17 mouse cellular contexts compared by ENCODE assay signal in the genomic region with DNA sequence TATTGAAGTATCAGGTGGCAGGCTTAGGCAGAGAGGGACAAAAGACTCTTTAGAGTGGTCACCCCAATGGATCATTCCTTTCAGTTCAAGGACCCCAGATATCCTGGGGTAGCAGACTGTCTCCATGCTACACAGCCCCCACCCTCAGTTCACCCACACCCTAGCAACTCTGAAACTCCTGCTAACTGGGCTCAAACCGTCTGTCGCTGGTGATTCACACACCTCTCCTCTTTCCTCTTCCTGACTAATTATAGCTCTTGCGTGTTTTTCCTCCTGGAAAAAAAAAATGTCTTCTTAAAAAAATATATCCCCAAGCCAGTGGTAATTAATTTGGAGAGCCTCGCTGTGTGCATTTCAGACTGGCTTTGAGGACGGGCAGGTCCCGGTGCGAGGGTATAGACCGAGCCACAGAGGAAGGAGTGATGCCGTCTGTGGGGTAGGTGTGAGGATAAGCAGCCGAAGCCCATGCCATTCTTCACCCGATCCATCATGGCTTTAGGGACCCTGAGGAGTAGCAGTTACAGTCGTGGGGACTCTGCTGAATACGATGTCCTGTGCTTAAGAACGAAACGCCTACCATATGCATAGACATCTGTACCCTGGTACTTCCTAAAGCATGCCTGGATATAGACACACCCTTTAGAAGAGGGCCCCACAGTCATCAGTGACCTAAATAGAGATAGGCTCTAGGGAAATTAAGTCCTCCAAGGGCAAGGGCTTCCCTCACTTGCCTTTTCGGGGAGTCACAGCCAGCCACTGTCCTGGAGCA. TPM values are rescaled to one million over a fixed set of nuclear protein-coding genes. Genes with fewer than 3 reads are reported as not detected.
DNase-seq lines count a peak whose midpoint lies in the region; ATAC-seq lines count a peak whose summit lies in the region.
"Had no signal": no experiment of that assay in that cellular context is flagged by ENCODE, and none has a peak within 500 bp of the region (broad histone marks: within the 10 kb centered on the region; RNA-seq: fewer than 3 reads in every experiment).

No protein-coding gene starts in this region.

- H3K27ac ChIP-seq in liver, embryonic 16.5 days (ENCODE audit: low read length) = peak overlapping the region; percentile 23
- H3K27ac ChIP-seq: hindbrain, embryonic 10.5 days; limb, embryonic 13.5 days; stomach, embryonic 15.5 days had no signal

- no peaks in the 10 kb centered on the region for H3K27me3 ChIP-seq in liver, embryonic 16.5 days (ENCODE audit: control insufficient read depth, insufficient read depth, low read depth, low read length)
- H3K27me3 ChIP-seq: limb, embryonic 13.5 days; stomach, embryonic 15.5 days had no signal

- H3K9me3 ChIP-seq in liver, embryonic 16.5 days (replicated peaks; ENCODE audit: control insufficient read depth, low read length) = no peaks in the 10 kb centered on the region
- H3K9me3 ChIP-seq: G1E; hindbrain, embryonic 10.5 days; limb, embryonic 13.5 days; stomach, embryonic 15.5 days had no signal

- H3K9ac ChIP-seq in liver, embryonic 16.5 days (ENCODE audit: low read depth, low read length) = 0 out of 2 replicates have a peak overlapping the region, but pooled peaks have one; percentile 6
- H3K9ac ChIP-seq: limb, embryonic 13.5 days; stomach, embryonic 15.5 days had no signal

- peaks cover 53% of the 10 kb centered on the region for H3K4me1 ChIP-seq in liver, embryonic 16.5 days (ENCODE audit: control insufficient read depth, low read depth, low read length)

- 69% methylated on average over 16 of the region's 16 CpGs for WGBS in liver, embryonic 16.5 days (ENCODE audit: insufficient replicate concordance)

- H3K4me3 ChIP-seq in liver, embryonic 16.5 days (ENCODE audit: low read depth, low read length) = no peak overlapping the region
- H3K4me3 ChIP-seq: hindbrain, embryonic 10.5 days; limb, embryonic 13.5 days; stomach, embryonic 15.5 days had no signal

- no peak for ATAC-seq in liver, embryonic 16.5 days (ENCODE audit: low read depth)
- ATAC-seq: lung, postnatal 0 days; midbrain, embryonic 16.5 days had no signal

- H3K36me3 ChIP-seq in liver, embryonic 16.5 days (ENCODE audit: control insufficient read depth, insufficient read depth) = no peaks in the 10 kb centered on the region
- H3K36me3 ChIP-seq: G1E; hindbrain, embryonic 10.5 days; limb, embryonic 13.5 days; stomach, embryonic 15.5 days had no signal

- DNase-seq in layer of hippocampus, adult 9-11 months = peak; percentile 79
- no peak for DNase-seq in layer of hippocampus, postnatal 14 days (ENCODE audit: low spot score in 2 of 2)
- DNase-seq in right cerebral cortex, adult 18-20 months = peak; percentile 80
- DNase-seq in right cerebral cortex, postnatal 14 days = no peak
- no peak for DNase-seq in gastrocnemius, adult 18-20 months (ENCODE audit: low spot score)
- no peak for DNase-seq in spleen, postnatal 36 days (ENCODE audit: low spot score in 2 of 2)
- DNase-seq: cerebellum, adult 9-10 months; kidney, adult 18-20 months; kidney, postnatal 10 days; spleen, adult 18-20 months had no signal

- H3K4me2 ChIP-seq in liver, embryonic 16.5 days (ENCODE audit: low read depth, low read length) = no peak overlapping the region
- H3K4me2 ChIP-seq: limb, embryonic 13.5 days; stomach, embryonic 15.5 days had no signal

RNA-seq across cellular contexts. Expression of gene Rpl29, which starts 26.5 kb away (rescaled TPM):
- 100 to 1,000 TPM; 295 to 325 TPM for total RNA-seq in layer of hippocampus, postnatal 14 days (2021)
- 452 and 501 TPM in 2 replicates for polyA plus RNA-seq in liver, embryonic 16.5 days (2015; fragmentation: Nextera tagmentation; extraction: Ambion mirVana)
- total RNA-seq in gastrocnemius, adult 18-20 months (2021) = 100 to 1,000 TPM; 280 to 298 TPM

RNA-seq across cellular contexts. Expression of gene Dusp7, which starts 34.4 kb away (rescaled TPM):
- total RNA-seq in layer of hippocampus, postnatal 14 days (2021) = 10 to 100 TPM; 65.2 to 70.3 TPM
- polyA plus RNA-seq in liver, embryonic 16.5 days (2015; fragmentation: Nextera tagmentation; extraction: Ambion mirVana) = 2.1 and 2.7 TPM in 2 replicates
- 10 to 100 TPM; 15.3 to 27.6 TPM for total RNA-seq in gastrocnemius, adult 18-20 months (2021)

RNA-seq across cellular contexts. Expression of gene Acy1, which starts 35.3 kb away (rescaled TPM):
- total RNA-seq in layer of hippocampus, postnatal 14 days (2021) = 10 to 100 TPM; 10.3 to 11.5 TPM
- 34.3 and 36.5 TPM in 2 replicates for polyA plus RNA-seq in liver, embryonic 16.5 days (2015; fragmentation: Nextera tagmentation; extraction: Ambion mirVana)
- 10 to 100 TPM; 10.0 to 13.0 TPM for total RNA-seq in gastrocnemius, adult 18-20 months (2021)

RNA-seq across cellular contexts. Expression of gene Abhd14b, which starts 44.5 kb away (rescaled TPM):
- total RNA-seq in layer of hippocampus, postnatal 14 days (2021) = 10 to 100 TPM in 1 of 2 experiments, 1 to 10 TPM in 1; 9.6 to 12.4 TPM
- polyA plus RNA-seq in liver, embryonic 16.5 days (2015; fragmentation: Nextera tagmentation; extraction: Ambion mirVana) = 31.3 and 37.5 TPM in 2 replicates
- total RNA-seq in gastrocnemius, adult 18-20 months (2021) = 1 to 10 TPM; 4.0 to 4.1 TPM

RNA-seq across cellular contexts. Expression of gene Abhd14a, which starts 44.7 kb away (rescaled TPM):
- 10 to 100 TPM; 40.9 to 41.8 TPM for total RNA-seq in layer of hippocampus, postnatal 14 days (2021)
- polyA plus RNA-seq in liver, embryonic 16.5 days (2015; fragmentation: Nextera tagmentation; extraction: Ambion mirVana) = 17.2 and 18.8 TPM in 2 replicates
- 10 to 100 TPM; 16.9 to 17.0 TPM for total RNA-seq in gastrocnemius, adult 18-20 months (2021)

Comparison
In these comparisons a context has a peak if more than half of its experiments do, and no peak if none do; other contexts are left out.
1. DNase-seq: peak in layer of hippocampus, adult 9-11 months (single experiment) and right cerebral cortex, adult 18-20 months (single experiment); none in layer of hippocampus, postnatal 14 days (0 of 2), right cerebral cortex, postnatal 14 days (single experiment), gastrocnemius, adult 18-20 months (single experiment) and spleen, postnatal 36 days (0 of 2).